Mouse (Mus musculus) kidney, postnatal 36 days (tissue): ENCODE results near the gene Tcf12.

Experiments
- DNase-seq, 2 experiments: peaks; one replicate each; pipeline ENCODE4 v3.0.0; 2021 to 2022; ENCODE audit warnings: mixed read lengths in 2 of 2

The Tcf12 gene

DNA sequence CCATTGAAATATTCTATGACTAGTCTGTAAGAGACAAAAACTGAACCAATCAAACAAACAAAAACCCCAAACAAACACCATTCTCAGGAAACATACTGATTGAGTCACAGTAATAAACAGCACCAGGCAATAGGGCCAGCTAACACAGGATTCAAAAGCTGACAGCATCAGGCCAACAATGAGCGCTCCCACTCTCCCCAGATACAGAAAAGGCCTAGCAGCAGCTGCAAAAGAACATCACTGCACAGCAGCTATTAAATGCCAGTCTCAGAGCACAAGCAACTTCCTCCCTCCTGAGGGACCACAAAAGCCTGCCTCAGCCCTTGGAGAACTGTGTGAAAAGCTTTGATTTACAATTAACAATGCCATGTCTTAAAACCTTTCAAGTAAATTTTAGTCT is 214.3 kb downstream of the Tcf12 start:
- DNase-seq: peak; percentile 6 to 10

DNA sequence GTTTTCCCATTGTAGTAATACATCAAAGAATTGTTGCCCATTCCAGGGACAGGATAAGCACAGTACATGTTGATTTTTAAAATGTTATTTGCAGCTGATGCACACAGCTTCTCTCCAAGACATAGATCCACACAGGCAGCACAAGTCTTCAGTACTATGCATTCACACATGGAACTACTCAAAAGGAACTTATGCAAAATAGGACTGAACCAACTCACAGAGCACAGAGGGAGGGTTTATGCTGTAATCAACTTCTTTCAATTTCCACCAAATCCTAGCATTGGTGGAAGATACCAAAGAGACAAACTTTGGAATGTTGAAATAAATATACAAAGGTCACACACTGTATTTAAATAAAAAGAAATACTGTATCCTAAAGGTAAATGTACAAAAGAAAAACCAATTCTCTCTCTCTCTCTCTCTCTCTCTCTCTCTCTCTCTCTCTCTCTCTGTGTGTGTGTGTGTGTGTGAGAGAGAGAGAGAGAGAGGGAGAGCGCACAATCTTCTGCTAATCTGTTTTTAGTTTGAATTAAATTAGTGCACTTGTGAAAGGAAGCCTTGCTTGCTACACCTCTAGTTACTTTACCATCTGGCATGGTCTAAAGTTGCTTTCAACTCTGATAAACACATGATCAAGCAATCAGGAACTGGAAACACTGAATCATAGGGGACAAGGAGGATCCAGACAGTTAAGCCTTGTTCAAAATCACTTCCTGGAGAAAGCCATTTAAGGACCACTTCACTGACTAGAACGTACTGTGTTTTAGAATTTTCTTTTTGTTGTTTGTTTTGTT is 215.5 kb downstream of the Tcf12 start:
- peak; percentile 11 to 41 for DNase-seq

DNA sequence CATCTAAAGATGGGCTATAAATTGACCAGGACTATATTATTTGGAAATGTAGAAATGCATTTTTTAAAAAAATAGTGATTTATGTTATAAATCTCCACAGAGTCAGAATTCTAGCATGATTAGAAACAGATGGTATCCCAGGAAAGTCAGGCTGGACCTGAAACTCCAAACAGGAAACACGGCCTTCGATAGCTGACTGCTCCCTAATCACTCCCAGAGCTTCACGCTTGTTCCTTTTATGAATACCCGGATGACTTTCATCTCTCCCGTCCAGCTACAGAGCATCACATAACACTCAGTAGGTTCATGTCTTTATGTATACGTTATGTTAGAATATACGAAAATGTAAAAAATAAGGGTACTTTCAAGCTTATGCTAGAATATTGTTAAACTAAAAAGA is 216.4 kb downstream of the Tcf12 start:
- no peak for DNase-seq

- no peak for DNase-seq
Observed at GRCm38 (mm10) chr9:71894943-71895286, 216.8 kb downstream of the Tcf12 start.

DNA sequence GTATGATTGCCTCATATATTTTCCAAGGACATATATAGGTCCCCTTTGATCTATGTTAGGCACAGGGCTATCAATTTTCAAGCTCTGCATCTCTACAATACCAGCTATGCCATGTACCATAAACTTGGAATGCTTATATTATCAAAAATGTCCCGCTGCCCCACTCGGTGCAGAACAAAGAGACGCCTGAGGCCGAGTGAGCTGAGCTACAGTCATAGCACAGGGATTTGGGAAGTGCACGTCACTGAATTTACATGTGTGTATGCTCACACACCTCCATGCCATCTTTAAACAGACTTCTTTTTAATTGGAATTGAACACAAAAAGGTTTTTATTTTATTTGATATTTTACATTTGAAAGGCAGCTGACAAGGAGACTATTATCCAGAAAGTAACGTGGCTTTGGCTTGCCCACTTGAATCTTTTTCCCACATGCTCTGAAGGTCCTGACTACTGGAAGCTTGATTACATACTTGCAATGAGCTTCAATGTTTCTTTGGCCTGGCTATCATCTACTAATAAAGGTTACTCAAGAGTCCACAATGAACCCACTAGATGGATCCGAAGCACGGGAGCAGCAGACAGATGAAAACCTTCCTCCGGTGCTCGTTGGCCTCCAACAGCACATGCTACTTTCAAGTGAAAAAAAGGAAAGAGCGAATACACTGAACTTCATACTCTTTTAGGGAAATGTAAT is 217.3 kb downstream of the Tcf12 start:
- DNase-seq: no peak

GRCm38 (mm10) chr9:71888450-71888849 is 223.2 kb downstream of the Tcf12 start:
- DNase-seq: no peak

DNA sequence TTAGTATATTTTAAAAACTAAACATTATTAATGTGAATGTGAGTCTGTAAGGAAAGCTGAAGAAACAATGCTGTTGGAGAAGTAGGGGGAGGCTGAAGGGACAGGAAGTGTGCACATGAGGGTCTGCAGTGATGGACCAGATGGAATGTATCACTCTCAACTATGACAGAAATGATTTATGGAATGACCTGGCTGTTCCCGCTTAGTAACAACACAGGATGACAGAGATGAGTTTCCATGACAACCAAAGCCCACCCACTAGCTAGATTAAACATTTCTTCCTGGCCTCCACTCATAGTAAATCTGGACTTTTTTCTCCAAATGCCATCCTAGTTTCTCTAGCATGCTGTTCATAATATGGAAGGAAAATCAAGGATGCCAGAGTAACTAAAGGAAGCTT is 231.0 kb downstream of the Tcf12 start:
- DNase-seq: no peak

DNA sequence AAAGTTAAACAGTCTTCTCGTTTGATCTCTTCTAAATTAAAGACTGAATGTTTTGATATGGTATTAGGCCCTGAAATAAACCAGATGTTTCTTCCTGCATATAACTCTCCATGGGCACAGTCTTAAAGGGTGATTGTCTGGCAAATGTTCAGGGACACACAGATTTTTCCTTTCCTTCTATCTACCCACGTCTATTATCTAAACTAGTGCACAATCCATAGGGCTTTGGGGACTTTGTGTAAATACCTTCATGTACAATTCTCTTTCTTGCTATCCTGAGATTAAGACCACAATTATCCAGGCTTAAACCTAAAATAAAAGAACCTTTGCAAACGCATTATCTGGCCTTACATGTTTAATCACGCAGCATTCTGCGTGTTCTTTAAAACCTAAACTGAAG is 231.7 kb downstream of the Tcf12 start:
- no peak for DNase-seq

DNA sequence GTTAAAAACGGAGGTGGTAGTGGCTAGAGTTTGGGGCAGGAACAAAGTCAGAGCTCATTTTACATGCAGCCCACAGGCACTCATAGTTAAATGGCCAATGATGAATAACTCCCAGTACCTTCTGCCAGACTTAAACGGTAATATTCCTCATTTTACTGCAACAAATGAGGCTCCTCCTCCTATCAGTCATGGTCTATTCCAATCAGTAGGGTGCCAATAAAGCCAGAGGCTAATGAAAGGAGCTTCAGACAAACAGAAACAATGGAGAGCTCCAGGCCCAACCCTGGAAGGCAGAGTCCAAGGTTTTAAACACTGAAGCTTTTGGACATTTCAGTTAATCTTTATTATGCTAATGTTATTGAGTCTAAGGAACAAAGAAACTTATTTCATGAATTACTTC is 232.3 kb downstream of the Tcf12 start:
- DNase-seq: no peak

- DNase-seq: no peak
Observed at GRCm38 (mm10) chr9:71877867-71878266, 233.8 kb downstream of the Tcf12 start.

GRCm38 (mm10) chr9:71874761-71875160 is 236.9 kb downstream of the Tcf12 start:
- DNase-seq: no peak

DNA sequence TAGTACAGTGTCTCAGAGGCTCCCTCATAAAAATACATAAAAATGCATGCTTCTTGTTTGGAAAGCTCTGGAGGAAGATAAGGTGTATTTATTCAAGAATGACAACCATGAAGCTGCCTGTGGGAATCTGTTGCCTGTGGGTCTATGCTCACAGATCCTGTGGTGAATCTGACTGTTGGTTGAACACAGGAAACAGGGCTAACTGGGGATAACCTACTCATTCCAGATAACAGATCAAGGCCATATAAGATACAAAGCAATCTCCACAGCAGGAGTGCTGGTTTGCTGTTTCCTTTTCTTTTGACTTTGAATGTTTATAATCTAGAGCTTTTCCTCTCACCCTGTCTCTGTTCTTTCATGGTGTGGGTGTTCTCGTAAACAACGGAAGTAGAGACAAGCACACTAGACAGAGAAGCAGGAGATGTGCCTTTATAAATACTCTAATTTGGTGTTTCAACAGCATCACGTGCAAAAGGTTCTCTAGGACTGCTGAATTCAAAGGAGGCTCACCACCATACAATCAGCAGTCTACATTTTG is 237.6 kb downstream of the Tcf12 start:
- no peak for DNase-seq

GRCm38 (mm10) chr9:71863338-71863737 is 248.3 kb downstream of the Tcf12 start:
- no peak for DNase-seq

- DNase-seq: no peak
Observed at GRCm38 (mm10) chr9:71861629-71862028, 250.0 kb downstream of the Tcf12 start.

GRCm38 (mm10) chr9:71857926-71858325 is 253.7 kb downstream of the Tcf12 start:
- no peak for DNase-seq

GRCm38 (mm10) chr9:71853904-71854303 is 257.8 kb downstream of the Tcf12 start:
- no peak for DNase-seq

- no peak for DNase-seq
Observed at GRCm38 (mm10) chr9:71850283-71850682, 261.4 kb downstream of the Tcf12 start.

DNA sequence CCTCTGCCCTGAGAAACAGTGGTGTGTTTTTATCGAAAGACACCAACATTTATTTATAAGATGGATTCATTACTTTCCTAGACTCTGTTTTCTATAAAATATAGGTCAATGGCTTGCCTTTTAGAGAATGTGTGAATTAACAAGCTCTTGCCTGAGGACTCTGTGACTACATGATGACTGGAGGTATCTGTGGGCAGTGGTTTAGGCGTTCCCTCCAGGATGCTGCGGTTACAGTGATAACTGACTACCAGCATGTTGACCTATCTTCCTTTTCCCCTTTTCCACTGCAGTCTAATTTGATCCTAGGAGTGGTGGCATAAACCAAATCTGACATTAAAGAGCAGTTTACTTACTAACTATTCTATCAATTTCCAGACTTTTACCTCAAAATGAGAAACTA is 263.3 kb downstream of the Tcf12 start:
- DNase-seq: no peak

- no peak for DNase-seq
Observed at GRCm38 (mm10) chr9:71847921-71848320, 263.8 kb downstream of the Tcf12 start.

GRCm38 (mm10) chr9:71841850-71842249 is 269.8 kb downstream of the Tcf12 start:
- DNase-seq: no peak

DNA sequence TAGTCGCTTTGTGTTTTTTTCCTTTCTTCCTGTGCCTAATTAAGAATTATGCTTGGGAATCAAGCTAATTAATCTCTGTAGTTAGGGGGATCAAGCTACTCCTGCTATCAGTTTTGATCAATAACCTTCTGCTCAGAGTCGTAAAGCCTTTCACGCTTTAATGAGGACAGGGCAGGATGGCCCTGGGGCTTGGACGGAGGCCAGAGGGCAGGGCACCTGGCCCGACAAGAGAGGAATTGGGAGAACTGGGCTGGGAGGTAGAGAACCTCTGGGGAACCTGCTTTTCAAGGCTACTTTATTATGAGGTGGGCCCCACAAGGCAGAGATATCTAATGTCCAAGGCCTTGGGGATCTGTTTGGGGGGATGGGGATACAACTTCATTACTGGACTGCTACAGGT is 274.3 kb downstream of the Tcf12 start:
- peak; percentile 21 to 59 for DNase-seq

GRCm38 (mm10) chr9:71836366-71836765 is 275.3 kb downstream of the Tcf12 start:
- no peak for DNase-seq

- DNase-seq: no peak
Observed at GRCm38 (mm10) chr9:71835203-71835815, 276.4 kb downstream of the Tcf12 start.

DNA sequence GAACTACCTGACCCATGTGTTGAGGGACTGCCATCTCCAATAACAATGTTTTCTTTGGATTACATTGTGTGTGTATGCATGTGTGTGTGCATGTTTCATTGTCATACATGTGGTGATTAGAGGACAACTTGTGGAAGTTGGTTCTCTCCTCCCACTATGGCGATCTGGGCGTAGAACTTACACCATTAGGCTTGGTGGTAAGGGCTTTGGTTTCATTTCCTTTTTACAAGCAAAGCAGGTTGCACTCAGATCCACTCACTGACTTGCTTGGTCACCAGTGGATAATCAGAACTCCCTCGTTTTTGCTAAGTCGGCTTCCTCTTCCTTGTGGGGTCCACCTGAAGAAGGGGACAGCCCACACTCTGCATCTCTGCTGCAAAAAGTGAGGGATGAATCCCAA is 277.0 kb downstream of the Tcf12 start:
- no peak for DNase-seq
